Mouse (Mus musculus): ENCODE measurements around the gene Synj2.

Synj2 gene

DNA sequence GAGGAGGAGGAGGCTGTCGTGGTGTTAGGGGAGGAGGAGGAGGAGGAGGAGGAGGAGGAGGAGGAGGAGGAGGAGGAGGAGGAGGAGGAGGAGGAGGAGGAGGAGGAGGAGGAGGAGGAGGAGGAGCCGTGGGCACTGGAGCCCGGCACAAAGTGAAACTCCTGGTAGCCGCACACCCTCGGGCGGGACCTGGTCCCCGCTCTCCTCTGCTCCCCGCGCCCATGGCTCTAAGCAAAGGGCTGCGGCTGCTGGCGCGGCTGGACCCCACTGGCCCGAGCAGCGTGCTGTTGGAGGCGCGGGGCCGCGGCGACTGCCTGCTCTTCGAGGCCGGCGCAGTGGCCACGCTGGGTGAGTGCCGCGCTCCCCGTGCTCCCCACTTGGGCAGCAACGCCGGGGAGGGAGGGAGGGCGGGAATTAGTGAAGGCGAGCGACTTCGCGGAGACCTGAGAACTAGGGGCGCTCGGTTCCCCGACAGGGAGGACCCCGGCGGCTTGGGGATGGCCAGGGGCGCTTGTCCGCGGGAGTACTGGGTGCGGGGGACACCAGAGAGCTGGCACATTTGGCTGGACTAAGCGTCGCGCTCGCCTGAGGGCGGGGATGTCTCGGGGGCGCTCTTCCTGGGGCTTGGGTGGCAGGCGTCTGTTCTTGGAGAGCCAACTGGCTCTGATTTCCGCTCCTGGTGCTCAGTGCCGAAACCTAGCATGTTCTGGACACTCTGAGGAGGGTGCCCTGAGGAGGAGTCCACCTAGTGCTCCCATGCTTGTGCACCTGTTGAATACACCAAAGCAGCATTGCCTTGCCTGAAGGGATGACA is at the start of gene Synj2:
TSS of gene Synj2 (plus strand) at position 51 of the 814 bp plus-strand sequence.
- DNase-seq (ENCODE audit: low read depth) = no peak

- DNase-seq (ENCODE audit: low read depth) = no peak
Measured at GRCm38 (mm10) chr17:5891933-5892683, 49.0 kb upstream of the Synj2 start.

DNA sequence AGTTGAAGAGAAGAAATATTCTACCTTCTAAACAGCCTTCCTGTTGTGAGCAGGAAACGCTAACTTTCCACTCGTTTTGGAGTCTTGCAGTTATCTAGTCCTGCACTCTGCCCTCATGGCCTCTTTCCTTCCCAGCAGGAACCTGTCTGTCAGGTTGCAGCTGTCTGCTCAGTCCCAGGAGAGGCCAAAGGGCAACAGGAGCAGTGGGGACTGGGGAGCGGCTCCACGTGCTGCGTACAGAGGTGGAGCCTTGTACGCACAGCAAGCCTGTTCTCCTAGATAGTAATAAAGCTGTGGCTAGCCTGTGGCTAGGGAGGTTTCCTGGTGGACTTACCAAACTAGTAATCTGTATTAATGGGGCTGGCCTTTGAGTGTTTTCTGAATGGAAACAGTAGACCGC is 48.0 kb upstream of the Synj2 start:
- DNase-seq (ENCODE audit: low read depth) = peak; percentile 95

- no peak for DNase-seq (ENCODE audit: low read depth)
Measured at GRCm38 (mm10) chr17:5893574-5894148, 47.4 kb upstream of the Synj2 start.

DNA sequence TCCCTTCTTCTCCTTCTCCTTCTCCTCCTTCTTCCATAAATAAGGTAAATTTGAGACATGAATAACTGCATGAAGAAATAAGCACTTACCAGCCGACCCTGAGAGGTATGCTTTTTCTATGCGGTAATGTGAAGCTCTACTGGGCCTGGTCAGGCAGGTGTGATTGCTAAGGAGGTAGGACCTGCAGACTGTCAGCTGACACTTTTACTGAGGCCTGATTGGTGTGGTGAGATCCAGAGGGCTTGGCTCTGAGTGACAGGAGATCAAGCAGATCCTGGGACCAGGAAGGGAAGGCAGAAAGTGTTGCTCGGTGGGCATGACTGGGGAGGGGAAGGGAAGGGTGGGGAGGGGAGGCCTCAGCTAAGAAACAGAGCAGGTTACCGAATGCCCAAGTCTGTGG is 45.0 kb upstream of the Synj2 start:
- no peak for DNase-seq (ENCODE audit: low read depth)

- no peak for DNase-seq (ENCODE audit: low read depth)
Measured at GRCm38 (mm10) chr17:5896607-5897006, 44.5 kb upstream of the Synj2 start.

DNA sequence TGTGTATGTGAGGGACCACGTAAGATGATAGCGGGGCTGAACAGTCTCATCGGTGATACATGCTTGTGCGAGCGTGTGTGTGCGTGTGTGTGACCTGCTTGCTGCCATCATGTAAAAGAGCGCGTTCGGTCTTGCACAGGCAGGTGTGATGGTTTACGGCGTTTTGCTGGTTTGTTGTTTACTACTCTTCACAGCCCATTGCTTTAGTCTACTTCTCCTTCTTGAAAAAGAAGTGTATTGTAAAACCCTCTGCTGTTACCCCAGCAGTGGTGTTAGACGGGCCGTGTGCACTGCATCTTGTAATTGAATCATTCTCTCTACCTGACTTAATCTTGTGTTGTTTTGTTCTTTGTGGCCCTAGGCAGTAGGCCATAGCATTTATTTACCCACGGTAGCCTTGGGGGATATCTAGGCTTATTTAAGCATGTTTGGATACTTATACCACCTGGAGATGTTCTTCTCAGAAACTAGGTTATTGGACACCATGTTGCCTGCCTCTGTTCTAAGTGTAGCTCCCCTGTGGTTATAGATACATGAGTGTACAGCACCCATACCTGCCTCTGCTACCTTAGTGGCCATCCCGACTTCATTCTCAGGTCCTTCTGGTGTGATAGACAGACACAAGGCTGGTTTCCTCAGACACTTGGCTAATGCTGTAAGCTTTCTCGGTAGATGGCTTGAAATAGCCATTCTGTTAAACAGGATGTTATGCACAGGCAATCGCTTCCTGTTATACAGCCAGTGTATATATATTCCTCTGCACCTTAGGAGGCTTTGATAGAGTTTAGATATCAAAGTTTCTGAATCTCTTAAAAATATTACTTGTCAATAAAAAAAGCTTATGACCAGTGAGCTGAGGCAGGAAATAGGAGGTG is 43.5 kb upstream of the Synj2 start:
- peak; percentile 32 for DNase-seq (ENCODE audit: low read depth)

DNA sequence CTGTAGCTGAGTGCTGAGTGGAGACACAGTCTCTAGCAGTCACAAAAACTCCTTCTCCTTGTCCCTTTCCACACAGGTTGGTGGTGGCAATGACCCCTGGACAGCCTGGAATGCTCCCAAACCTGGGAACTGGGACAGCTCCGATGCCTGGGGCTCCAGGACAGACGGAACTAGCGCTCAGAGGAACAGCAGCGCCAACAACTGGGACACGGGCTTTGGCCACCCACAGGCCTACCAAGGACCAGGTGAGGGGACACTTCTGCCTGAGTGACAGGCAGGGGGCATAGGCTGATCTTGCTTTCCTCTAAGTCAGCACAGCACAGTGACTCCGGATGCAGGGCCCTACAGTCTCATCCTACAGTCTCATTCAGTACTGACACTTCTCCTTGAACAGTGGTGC is 41.8 kb upstream of the Synj2 start:
- no peak for DNase-seq (ENCODE audit: low read depth)

DNA sequence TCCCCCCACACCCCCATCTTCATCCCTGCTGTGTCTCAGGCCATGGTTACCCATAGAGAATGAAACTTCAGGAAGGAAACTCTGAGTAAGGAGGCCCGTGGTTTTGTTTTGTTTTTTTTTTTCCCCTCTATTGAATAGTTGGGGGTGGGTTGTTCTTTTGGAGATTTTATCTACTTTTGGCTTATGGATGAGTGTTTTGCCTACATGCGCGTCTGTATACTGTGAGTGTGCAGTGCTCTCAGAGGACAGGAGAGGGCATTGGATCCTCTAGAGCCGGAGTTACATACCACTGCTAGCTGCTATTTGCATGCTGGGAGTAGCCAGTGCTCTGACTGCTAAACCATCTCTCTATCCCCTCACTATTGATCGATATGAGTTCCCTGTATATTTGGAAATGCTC is 39.7 kb upstream of the Synj2 start:
- DNase-seq (ENCODE audit: low read depth) = peak; percentile 73

GRCm38 (mm10) chr17:5903630-5904301 is 37.3 kb upstream of the Synj2 start:
- DNase-seq (ENCODE audit: low read depth) = no peak

GRCm38 (mm10) chr17:5909681-5910080 is 31.4 kb upstream of the Synj2 start:
- DNase-seq (ENCODE audit: low read depth) = no peak

DNA sequence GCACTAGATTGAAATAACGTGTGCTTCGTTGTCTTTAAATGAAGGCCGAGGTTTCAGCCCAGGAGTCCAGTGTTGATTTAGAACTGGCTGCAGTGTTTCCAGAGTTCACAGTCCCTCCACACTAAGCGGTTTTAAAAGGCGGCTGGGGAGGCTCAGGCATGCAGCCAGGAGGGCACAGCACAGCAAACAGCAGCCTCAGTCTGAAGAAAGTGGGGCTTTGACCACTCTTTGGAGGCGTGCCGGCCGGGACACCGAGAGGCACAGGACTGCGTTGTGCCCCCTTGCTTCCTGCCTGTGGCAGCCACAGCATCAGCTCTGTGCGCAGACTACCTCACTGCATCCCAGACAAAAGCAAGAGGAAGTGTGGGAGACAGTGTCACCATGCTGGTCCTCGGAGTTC is 29.5 kb upstream of the Synj2 start:
- no peak for DNase-seq (ENCODE audit: low read depth)

DNA sequence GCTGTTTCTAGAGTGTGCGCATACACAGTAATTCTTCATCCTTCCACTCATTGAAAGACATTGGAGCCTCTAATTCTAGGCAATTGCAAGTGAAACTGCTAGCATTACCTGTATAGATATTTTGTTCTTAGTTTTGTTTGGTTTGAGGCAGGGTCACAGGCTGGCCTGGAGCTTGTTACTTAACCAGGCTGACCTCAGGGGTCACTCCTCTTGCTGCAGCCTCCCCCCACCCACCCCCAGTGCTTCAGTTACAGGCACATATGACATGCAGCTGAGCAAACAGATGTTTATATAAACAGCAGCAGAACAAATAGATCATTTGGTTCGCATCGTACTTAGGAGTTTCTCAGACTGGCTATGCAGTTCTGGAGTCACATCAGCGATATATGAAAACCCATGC is 28.3 kb upstream of the Synj2 start:
- no peak for DNase-seq (ENCODE audit: low read depth)

- no peak for DNase-seq (ENCODE audit: low read depth)
Measured at GRCm38 (mm10) chr17:5914217-5914616, 26.9 kb upstream of the Synj2 start.

DNA sequence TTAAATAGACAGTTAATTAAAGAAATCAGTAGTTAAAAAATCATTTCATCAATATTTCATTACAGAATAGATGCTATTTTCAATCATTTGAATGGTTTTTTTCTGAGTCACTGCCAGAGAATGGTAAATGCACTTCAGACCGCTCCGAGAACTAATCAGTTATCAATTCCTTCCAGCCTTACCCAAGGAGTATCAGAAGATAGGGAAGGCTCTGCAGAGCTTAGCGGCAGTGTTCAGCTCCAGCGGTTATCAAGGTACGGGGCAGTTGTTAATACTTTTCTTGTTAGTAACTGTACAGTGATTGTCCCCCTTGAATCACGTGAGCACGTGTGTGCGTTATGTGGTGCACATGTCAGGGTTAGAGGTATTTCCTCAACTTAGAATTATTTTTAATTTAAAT is 19.1 kb upstream of the Synj2 start:
- DNase-seq (ENCODE audit: low read depth) = no peak

DNA sequence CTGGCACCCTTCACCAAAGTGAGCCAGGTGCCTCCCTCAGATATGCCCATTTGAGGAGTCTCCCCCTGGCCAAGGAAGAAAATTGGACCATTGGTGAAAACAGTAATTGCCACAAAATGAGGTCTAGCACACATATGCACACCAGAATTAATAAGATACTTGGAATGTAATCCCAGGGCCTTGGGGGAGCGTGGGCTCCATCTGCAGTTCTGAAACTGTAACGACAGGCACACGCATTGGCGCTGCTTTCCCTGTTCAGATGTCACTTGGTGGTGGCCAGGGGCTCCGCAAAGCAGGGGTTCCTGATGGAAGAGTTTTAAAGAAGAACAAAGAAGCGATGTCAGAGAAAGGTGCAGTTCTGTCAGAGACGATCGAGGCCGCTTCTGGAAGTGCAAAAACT is 17.8 kb upstream of the Synj2 start:
- peak; percentile 43 for DNase-seq (ENCODE audit: low read depth)

GRCm38 (mm10) chr17:5924238-5924637 is 16.8 kb upstream of the Synj2 start:
- no peak for DNase-seq (ENCODE audit: low read depth)

- DNase-seq (ENCODE audit: low read depth) = no peak
Measured at GRCm38 (mm10) chr17:5926710-5927109, 14.4 kb upstream of the Synj2 start.

- DNase-seq (ENCODE audit: low read depth) = peak; percentile 34
Measured at GRCm38 (mm10) chr17:5929031-5929430, 12.0 kb upstream of the Synj2 start.

DNA sequence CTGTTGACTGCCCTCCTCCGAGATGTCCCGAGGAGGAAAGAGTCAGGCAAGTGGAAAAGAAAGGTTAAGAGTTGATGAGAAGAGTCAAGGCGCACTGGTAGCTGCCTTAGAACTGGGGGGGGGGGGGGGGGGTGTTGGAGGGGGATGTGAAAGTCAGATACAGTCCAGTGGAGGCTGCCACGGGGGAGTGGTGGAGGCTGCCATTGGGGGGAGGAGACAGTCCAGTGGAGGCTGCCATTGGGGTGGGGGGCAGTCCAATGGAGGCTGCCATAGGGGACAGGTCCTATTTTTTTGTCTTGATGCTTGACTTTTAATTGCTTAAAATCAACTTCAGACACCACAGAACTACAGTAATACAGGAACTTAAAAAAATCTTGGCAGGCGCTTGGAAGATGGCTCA is 8.9 kb upstream of the Synj2 start:
- no peak for DNase-seq (ENCODE audit: low read depth)

DNA sequence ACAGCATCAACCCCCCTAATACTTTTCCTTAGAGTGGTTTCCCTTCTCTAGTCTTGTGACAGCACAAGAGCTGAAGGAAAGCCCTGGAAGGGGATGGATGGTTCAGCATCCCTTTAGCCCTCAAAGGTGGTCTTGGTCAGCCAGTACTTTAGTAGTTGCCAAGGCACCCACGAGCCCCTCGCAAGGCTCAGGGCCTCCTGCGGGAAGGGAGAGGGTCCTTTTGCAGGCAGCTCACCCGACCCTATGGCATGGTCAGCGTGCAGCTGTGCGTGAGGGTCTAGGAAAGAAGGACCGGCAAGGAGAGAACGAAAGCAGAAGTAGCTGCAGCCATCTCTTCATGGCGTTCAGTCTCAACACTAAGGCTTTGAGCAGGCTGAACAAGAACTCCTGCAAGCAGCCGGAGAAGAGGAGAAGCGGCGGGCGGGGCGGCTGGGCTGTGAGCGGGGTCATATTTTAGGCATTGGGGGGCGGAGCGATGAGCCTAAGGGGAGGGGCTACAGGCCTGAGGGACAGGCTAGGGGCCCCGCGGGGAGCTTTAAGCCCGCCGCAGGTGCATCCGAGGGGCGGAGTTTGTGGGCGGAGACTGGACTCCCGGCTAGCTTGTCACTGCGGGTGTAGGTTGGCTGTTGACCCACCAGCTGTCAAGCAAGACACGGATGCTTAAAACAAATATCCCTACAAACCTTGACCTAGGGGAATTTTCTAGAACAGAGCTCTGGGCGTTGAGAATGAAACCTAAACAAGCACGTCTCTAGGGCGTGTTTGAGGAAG is 6.3 kb upstream of the Synj2 start:
- DNase-seq (ENCODE audit: low read depth) = peak; percentile 93

All from 416B (cell line).